Mouse (Mus musculus) testis, adult 2 months (tissue): ENCODE measurements around the gene Dbx2. TPM values are rescaled to one million over a fixed set of nuclear protein-coding genes. Genes with fewer than 3 reads are reported as not detected.

ENCODE experiments used
- H3K27ac ChIP-seq: fragments of 200-500 bp; 2 replicates; pipeline ENCODE4 v1.5.1; 2012; ENCODE audit warnings: low read depth, low read length; ENCODE audit not compliant: control insufficient read depth, insufficient read depth
- H3K27me3 ChIP-seq: fragments of 200-500 bp; 2 replicates; pipeline ENCODE4 v1.6.1; 2012; ENCODE audit warnings: mild to moderate bottlenecking, low read length, moderate library complexity; ENCODE audit not compliant: control insufficient read depth, insufficient read depth
- H3K36me3 ChIP-seq: fragments of 200-500 bp; 2 replicates; pipeline ENCODE4 v1.6.1; 2012; ENCODE audit warnings: mild to moderate bottlenecking, low read length; ENCODE audit not compliant: control insufficient read depth, insufficient read depth
- H3K4me1 ChIP-seq: fragments of 200-500 bp; 2 replicates; pipeline ENCODE4 v1.6.1; 2012; ENCODE audit warnings: low read length; ENCODE audit not compliant: control insufficient read depth, insufficient read depth
- H3K4me3 ChIP-seq: fragments of 200-500 bp; 2 replicates; pipeline ENCODE4 v1.5.1; 2012; ENCODE audit warnings: low read depth, mild to moderate bottlenecking, low read length, moderate library complexity, mixed read lengths; ENCODE audit not compliant: control insufficient read depth
- CTCF ChIP-seq: fragments of 200-500 bp; IDR thresholded peaks from 2 replicates; pipeline ENCODE4 v1.5.1; 2012; ENCODE audit warnings: low read depth, mild to moderate bottlenecking, inconsistent platforms, low read length, moderate library complexity; ENCODE audit not compliant: control insufficient read depth, insufficient read depth, insufficient replicate concordance
- POLR2A ChIP-seq: fragments of 200-500 bp; IDR thresholded peaks from 2 replicates; pipeline ENCODE4 v1.6.1; 2012; ENCODE audit warnings: low read depth, mild to moderate bottlenecking, inconsistent platforms, low read length, moderate library complexity; ENCODE audit not compliant: control insufficient read depth
- polyA plus RNA-seq: library from polyadenylated mRNA; depleted of rRNA; stranded (reverse); fragments of >200 nt; gene quantifications from 2 replicates; pipeline ENCODE4 v1.2.3, GENCODE M21; 2012

The Dbx2 gene
- polyA plus RNA-seq, 1 experiment = 0.02 TPM

GRCm38 (mm10) chr15:95652898-95653707, 2.7 kb downstream of the Dbx2 start:
- Histone ChIP-seq H3K4me1 (peaks cover 4% of the 10 kb centered on the region; the same call in 1 of the 2 replicates), H3K27ac (no peak overlapping the region), H3K27me3 (no peaks in the 10 kb centered on the region), H3K36me3 (no peaks in the 10 kb centered on the region), H3K4me3 (no peak overlapping the region)
- no peak for TF ChIP-seq POLR2A
- no peak for TF ChIP-seq CTCF

DNA sequence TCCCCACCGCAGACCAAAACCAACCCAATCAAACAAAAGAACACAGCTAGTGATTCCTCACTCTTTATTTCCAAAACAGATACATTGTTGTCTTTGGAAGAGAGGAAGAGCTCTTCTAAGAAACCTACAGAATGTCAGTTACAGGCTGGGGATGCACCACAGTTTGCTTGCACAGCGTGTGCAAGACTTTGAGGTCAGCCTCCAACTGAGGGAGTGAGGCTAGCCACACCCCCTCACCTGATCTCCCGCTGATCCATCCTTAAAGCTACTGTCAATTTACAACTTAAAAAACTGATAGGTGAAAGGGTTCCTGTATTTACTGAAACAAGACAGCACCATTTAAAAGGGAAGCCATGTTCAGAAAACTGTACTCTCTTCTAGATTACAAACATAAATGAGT, 3.9 kb downstream of the Dbx2 start:
- Histone ChIP-seq H3K4me1 (peaks cover 4% of the 10 kb centered on the region; the same call in 1 of the 2 replicates), H3K4me3 (no peak overlapping the region), H3K27me3 (no peaks in the 10 kb centered on the region), H3K27ac (no peak overlapping the region), H3K36me3 (no peaks in the 10 kb centered on the region)
- TF ChIP-seq POLR2A (no peak), CTCF (no peak)

DNA sequence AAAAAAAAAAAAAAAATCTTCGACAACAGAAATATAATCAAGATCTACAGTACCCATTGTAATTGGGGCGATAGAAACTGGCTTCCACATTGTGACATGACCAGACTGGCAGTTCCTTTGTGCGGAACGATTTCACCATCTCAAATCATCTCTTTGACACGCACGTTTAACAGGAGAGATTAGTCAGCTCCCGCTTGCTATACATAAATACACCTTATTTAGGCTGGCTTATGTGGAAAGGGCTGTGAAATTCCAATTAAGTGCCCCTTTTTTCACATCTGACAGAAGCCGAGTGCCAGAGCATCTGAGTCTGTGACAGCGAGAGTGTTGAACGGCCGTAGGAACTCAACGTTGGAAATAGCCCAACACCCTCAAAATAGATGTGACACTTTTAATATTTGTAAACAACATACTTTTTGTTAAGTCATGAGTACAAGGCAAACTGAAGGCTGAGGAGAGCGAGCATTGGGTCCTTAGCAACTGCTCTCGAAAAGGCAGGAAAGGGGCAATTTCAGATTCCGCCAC, 12.2 kb downstream of the Dbx2 start:
- H3K27ac ChIP-seq = no peak overlapping the region
- TF ChIP-seq CTCF (no peak), POLR2A (no peak)
- no peaks in the 10 kb centered on the region; the same call in 1 of the 2 replicates for H3K27me3 ChIP-seq
- no peaks in the 10 kb centered on the region for H3K36me3 ChIP-seq
- peaks cover 6% of the 10 kb centered on the region; the same call in 1 of the 2 replicates for H3K4me1 ChIP-seq
- no peak overlapping the region for H3K4me3 ChIP-seq

- Histone ChIP-seq H3K4me3 (no peak overlapping the region; the same call in 1 of the 2 replicates), H3K27ac (no peak overlapping the region), H3K36me3 (no peaks in the 10 kb centered on the region), H3K4me1 (peaks cover 6% of the 10 kb centered on the region; the same call in 1 of the 2 replicates), H3K27me3 (no peaks in the 10 kb centered on the region; the same call in 1 of the 2 replicates)
- TF ChIP-seq CTCF (no peak), POLR2A (no peak)
Measured at GRCm38 (mm10) chr15:95640347-95640746, 15.4 kb downstream of the Dbx2 start.

DNA sequence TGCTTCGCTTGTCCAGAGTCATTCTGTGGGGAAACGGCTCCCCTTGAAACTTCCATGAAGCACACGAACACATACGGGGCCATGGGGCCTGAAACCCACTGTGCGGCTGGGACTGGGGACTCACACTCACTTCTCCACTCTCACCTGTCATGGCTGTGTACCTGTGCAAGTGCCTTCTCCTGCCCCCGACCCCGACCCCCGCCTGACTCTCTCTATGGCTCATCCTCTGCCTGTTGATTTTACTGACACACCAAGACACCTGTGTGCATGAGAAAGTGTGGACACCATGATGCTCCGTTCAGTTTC, 16.0 kb downstream of the Dbx2 start:
- H3K27ac ChIP-seq = no peak overlapping the region

DNA sequence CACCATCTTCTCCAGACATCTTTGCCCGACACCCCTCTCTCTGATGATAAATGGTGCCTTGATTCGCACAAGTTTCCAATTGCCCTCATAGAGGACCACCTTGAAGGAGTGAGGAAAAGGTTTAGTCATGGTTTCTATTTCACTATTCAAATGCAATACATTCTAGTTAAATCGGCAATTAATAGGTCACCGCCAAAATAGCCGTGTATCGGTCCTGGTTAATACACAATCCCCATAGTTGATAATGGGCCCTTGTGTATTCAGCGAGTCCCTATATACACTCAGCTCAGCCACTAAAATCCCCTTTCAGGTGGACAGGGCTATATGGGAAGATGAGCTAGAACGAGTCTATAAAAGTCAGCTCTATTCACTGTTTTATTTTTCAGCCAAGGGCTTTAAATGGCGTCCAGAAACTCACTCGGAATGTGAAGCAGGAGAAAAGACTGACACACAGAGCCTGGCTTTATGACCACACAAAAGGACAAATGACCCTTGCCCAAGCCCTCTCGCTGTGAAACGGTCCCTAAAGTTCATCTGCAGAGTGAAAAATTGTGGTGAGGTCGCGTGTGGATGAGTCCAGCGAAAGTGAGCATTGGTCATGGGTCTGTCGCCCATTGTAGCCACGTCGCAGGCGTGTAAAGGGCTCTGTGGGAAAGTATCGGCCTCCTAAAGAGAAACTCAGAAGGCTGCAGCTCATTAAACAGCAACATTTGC, 16.5 kb downstream of the Dbx2 start:
- Histone ChIP-seq H3K27me3 (no peaks in the 10 kb centered on the region; the same call in 1 of the 2 replicates), H3K27ac (no peak overlapping the region), H3K4me1 (peaks cover 6% of the 10 kb centered on the region; the same call in 1 of the 2 replicates), H3K4me3 (peak overlapping the region; percentile 60), H3K36me3 (no peaks in the 10 kb centered on the region)
- TF ChIP-seq CTCF = no peak
- no peak for TF ChIP-seq POLR2A

More for the DNA sequence above, 16.0 kb downstream of the Dbx2 start:
- TF ChIP-seq CTCF (no peak), POLR2A (no peak)
- Histone ChIP-seq H3K36me3 (no peaks in the 10 kb centered on the region), H3K4me3 (peak overlapping the region; percentile 60), H3K4me1 (peaks cover 6% of the 10 kb centered on the region; the same call in 1 of the 2 replicates), H3K27me3 (no peaks in the 10 kb centered on the region; the same call in 1 of the 2 replicates)

DNA sequence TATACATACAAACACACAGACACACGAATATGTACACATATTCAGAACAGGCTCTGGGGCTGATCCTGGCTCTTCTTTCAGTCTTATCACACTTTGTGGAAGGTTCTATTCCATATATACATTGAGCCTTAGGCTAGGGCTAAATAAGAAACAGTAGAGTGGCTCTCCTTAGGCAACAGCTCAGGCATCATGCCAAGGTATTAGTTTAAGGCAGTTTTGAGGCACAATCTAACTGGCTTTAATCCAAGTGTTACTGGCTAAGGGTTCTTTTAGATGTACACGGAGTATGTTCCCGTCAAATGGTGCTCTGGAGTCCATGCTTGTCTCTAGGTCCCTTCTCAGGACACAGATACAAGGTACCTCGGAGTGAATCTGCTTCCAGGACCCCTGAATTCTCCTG, 31.4 kb downstream of the Dbx2 start:
- H3K4me3 ChIP-seq = no peak overlapping the region
- TF ChIP-seq CTCF (no peak), POLR2A (no peak)
- H3K27me3 ChIP-seq = no peaks in the 10 kb centered on the region
- H3K27ac ChIP-seq = no peak overlapping the region
- no peaks in the 10 kb centered on the region for H3K36me3 ChIP-seq
- no peaks in the 10 kb centered on the region for H3K4me1 ChIP-seq
